Mouse (Mus musculus) erythroblast, embryonic 14.5 days (primary cell): ENCODE data around the gene Klk9.

ENCODE experiments used
- GATA1 ChIP-seq: IDR thresholded peaks from 2 replicates; pipeline ENCODE4 v1.6.1; 2012; ENCODE audit warnings: low read length, inconsistent platforms, mixed read lengths
- TAL1 ChIP-seq: IDR thresholded peaks from 3 replicates; pipeline ENCODE4 v1.6.1; 2012; ENCODE audit warnings: low read length, inconsistent platforms, mixed read lengths

- TF ChIP-seq GATA1 (no peak), TAL1 (no peak)
These were observed 11.4 kb upstream of the Klk9 start for GRCm38 (mm10) chr7:43780241-43780640.
